Mouse (Mus musculus): Measurements from ENCODE around the gene Palm2.

DNA sequence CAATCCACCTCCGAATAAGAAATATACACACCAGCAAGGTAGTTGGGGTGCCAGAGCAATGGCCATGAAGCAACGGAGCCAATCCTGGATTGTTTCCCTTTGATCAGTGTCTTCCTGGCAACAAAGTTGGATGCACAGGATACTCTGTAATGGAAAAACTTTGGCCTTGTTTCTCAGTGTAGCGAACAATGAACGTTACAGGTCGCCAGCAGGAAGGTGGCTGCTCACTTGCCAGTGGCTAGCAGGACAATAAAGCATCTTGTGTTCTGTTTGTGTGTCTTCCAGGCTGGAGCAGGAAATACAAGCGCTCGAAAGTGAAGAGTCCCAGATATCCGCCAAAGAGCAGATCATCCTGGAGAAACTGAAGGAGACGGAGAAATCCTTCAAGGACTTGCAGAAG, 254.1 kb downstream of the Palm2 start:
- TF ChIP-seq CTCF (IDR thresholded peaks at IDR 0.05; ENCODE audit: extremely low read depth, insufficient read depth, low read length), result no peak
- TF ChIP-seq POLR2A (IDR thresholded peaks at IDR 0.05; ENCODE audit: extremely low read depth, insufficient read depth, low read length), result no peak
